Mouse (Mus musculus) olfactory bulb, adult 2 months (tissue): ENCODE results near the gene Slc45a1. TPM values are rescaled to one million over a fixed set of nuclear protein-coding genes. Genes with fewer than 3 reads are reported as not detected.
"Not testable (repeated sequence)": the region's sequence is repeated elsewhere in the genome, so short reads cannot be mapped to it uniquely, and the experiment has no call there.

Experiments used
- H3K27ac ChIP-seq: fragments of 200-500 bp; 2 replicates; pipeline ENCODE4 v1.5.1; 2012; ENCODE audit warnings: low read depth, low read length; ENCODE audit not compliant: insufficient read depth
- H3K4me1 ChIP-seq: fragments of 200-500 bp; 2 replicates; pipeline ENCODE4 v1.6.1; 2012; ENCODE audit warnings: low read length; ENCODE audit not compliant: control insufficient read depth, insufficient read depth
- H3K4me3 ChIP-seq: fragments of 200-500 bp; 2 replicates; pipeline ENCODE4 v1.5.1; 2012; ENCODE audit warnings: mild to moderate bottlenecking, low read depth, low read length, moderate library complexity; ENCODE audit not compliant: insufficient read depth
- CTCF ChIP-seq: fragments of 200-500 bp; IDR thresholded peaks from 2 replicates; pipeline ENCODE4 v1.5.1; 2012; ENCODE audit warnings: low read depth, mild to moderate bottlenecking, low read length, moderate library complexity; ENCODE audit not compliant: insufficient read depth
- POLR2A ChIP-seq: fragments of 200-500 bp; IDR thresholded peaks from 2 replicates; pipeline ENCODE4 v1.6.1; 2012; ENCODE audit warnings: mild to moderate bottlenecking, low read depth, low read length, moderate library complexity; ENCODE audit not compliant: insufficient read depth
- WGBS: fragments of 180-500 bp; shearing (Covaris S2); methylation state at CpG from one replicate; pipeline ENCODE4 v1.1.7; 2018; 5-methylcytosine and 5-hydroxymethylcytosine counted together
- polyA plus RNA-seq: library from polyadenylated mRNA; stranded (reverse); fragments of >200 nt; gene quantifications from 2 replicates; pipeline ENCODE4 v1.2.4, GENCODE M21; 2012; ENCODE audit warnings: low replicate concordance; ENCODE audit not compliant: missing spikeins, insufficient read depth, insufficient read length

Gene Slc45a1
- polyA plus RNA-seq, 1 experiment: not detected

DNA sequence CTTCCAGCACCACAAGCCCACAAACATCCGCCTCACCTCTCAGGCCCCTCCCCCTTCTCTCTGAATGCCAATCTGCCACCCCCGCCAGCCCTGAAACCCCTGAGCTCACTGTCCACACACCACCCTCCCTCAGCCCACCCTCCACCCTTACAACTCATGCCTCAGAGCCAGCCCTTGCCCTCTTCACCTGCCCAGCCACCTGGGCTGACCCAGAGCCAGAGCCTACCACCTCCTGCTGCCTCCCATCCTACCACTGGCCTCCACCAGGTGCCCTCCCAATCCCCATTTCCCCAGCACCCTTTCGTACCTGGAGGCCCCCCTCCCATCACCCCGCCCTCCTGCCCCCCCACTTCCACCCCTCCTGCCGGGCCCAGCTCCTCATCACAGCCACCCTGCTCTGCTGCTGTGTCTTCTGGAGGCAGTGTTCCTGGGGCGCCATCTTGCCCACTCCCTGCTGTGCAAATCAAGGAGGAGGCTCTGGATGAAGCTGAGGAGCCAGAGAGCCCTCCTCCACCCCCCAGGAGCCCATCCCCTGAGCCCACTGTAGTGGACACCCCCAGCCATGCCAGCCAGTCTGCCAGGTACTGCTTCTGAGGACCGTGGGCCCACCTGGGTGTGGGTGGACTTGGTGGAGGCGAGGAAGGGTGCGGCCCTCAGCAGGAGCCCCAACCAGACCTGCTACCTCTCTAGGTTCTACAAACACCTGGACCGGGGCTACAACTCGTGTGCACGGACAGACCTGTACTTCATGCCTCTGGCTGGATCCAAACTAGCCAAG lies 36.5 kb downstream of the Slc45a1 start:
- no peak overlapping the region for H3K4me3 ChIP-seq
- peaks cover 25% of the 10 kb centered on the region for H3K4me1 ChIP-seq
- TF ChIP-seq CTCF (no peak), POLR2A (no peak)
- 77% methylated on average over 12 of the region's 12 CpGs for WGBS
- H3K27ac ChIP-seq: 0 out of 2 replicates have a peak overlapping the region, but pooled peaks have one; percentile 30

- WGBS: 85% methylated on average over 7 of the region's 7 CpGs
- Histone ChIP-seq H3K27ac (no peak overlapping the region), H3K4me3 (no peak overlapping the region), H3K4me1 (peaks cover 27% of the 10 kb centered on the region)
- no peak for TF ChIP-seq POLR2A
- TF ChIP-seq CTCF: no peak
Observed at GRCm38 (mm10) chr4:150613715-150614114, 38.3 kb downstream of the Slc45a1 start.

DNA sequence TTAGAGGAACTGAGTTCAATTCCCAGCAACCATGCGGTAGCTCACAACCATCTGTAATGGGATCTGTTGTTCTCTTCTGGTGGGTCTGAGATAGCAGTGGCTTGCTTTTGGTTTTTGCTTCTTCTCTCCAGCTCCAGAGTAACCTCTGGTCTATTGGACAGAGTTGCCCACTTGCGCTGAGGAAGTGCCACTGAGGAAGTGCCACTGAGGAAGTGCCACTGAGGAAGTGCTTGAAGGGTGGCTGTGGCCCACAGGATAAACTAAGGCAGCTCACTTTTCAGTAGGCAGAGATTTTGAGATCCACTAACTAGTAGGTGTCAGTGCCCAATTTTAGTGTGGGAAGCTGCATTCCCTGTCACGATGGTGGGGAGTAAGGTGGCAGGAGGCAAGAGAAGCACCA lies 43.3 kb downstream of the Slc45a1 start:
- 76% methylated on average over 3 of the region's 3 CpGs for WGBS
- TF ChIP-seq POLR2A (no peak), CTCF (no peak)
- no peak overlapping the region for H3K4me3 ChIP-seq
- H3K27ac ChIP-seq: no peak overlapping the region
- peaks cover 16% of the 10 kb centered on the region for H3K4me1 ChIP-seq

- H3K4me1 ChIP-seq: peaks cover 20% of the 10 kb centered on the region
- WGBS: 27% methylated on average over 3 of the region's 3 CpGs
- TF ChIP-seq POLR2A (no peak), CTCF (no peak)
Observed at GRCm38 (mm10) chr4:150606449-150607161, 45.4 kb downstream of the Slc45a1 start.

DNA sequence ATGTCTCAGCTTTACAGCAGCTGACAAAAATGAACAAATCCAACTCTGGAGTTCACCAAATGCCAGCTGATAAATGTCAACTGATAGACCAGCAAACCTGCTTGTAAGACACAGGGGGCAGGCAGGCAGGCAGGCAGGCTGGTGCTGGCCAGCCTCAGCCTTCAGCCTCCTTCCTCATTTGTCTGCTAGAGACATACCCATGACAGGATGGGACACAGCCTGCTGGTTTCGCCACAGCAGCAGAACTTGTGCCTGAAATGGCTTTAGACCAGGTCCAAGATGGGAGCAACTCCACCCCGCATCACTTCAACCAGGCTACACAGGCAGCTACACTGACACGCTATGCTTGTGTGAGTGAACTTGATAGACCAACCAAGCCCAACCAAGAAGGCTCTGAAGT lies 46.2 kb downstream of the Slc45a1 start:
- WGBS: 78% methylated on average over 3 of the region's 3 CpGs
- H3K4me3 ChIP-seq: no peak overlapping the region
- TF ChIP-seq POLR2A: no peak
- TF ChIP-seq CTCF: no peak
- peaks cover 23% of the 10 kb centered on the region for H3K4me1 ChIP-seq
- H3K27ac ChIP-seq: peak overlapping the region; percentile 6; the same call in 1 of the 2 replicates

More at GRCm38 (mm10) chr4:150606449-150607161, 45.4 kb downstream of the Slc45a1 start:
- Histone ChIP-seq H3K27ac (peak overlapping the region; percentile 6; the same call in 1 of the 2 replicates), H3K4me3 (no peak overlapping the region)

GRCm38 (mm10) chr4:150603366-150604061 lies 48.5 kb downstream of the Slc45a1 start:
- H3K4me3 ChIP-seq: no peak overlapping the region
- TF ChIP-seq POLR2A: no peak
- TF ChIP-seq CTCF: no peak
- peaks cover 28% of the 10 kb centered on the region for H3K4me1 ChIP-seq
- 95% methylated on average over 1 of the region's 1 CpGs for WGBS
- no peak overlapping the region for H3K27ac ChIP-seq

- H3K4me1 ChIP-seq: peaks cover 30% of the 10 kb centered on the region
- H3K27ac ChIP-seq: no peak overlapping the region
- 77% methylated on average over 10 of the region's 10 CpGs for WGBS
Observed at GRCm38 (mm10) chr4:150601489-150601888, 50.5 kb downstream of the Slc45a1 start.

DNA sequence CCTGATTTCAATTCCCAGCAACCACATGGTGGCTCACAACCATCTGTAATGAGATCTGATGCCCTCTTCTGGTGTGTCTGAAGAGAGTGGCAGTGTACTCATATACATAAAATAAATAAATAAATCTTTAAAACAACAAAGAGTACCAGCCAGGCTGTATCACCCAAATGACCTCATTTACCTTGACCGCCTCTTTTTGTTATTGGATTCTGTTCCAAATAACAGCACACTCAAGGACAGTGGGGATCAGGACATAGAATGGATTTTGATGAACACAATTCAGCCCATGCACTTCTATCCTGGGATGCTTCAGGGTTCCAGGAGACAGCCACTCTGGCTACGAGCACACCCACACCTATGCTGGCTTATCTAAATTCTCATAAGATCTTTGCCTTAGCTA lies 51.5 kb downstream of the Slc45a1 start:
- not testable (repeated sequence) for H3K27ac ChIP-seq, H3K4me3 ChIP-seq
- WGBS: 86% methylated on average over 2 of the region's 2 CpGs
- H3K4me1 ChIP-seq: peaks cover 27% of the 10 kb centered on the region

More at GRCm38 (mm10) chr4:150601489-150601888, 50.5 kb downstream of the Slc45a1 start:
- TF ChIP-seq CTCF (no peak), POLR2A (no peak)
- no peak overlapping the region for H3K4me3 ChIP-seq
